Mouse (Mus musculus): ENCODE results near the gene Grb10. TPM values are rescaled to one million over a fixed set of nuclear protein-coding genes. Genes with fewer than 3 reads are reported as not detected.

The Grb10 gene
- polyA plus RNA-seq, 1 experiment from 2014 or later: 52.8 TPM

DNA sequence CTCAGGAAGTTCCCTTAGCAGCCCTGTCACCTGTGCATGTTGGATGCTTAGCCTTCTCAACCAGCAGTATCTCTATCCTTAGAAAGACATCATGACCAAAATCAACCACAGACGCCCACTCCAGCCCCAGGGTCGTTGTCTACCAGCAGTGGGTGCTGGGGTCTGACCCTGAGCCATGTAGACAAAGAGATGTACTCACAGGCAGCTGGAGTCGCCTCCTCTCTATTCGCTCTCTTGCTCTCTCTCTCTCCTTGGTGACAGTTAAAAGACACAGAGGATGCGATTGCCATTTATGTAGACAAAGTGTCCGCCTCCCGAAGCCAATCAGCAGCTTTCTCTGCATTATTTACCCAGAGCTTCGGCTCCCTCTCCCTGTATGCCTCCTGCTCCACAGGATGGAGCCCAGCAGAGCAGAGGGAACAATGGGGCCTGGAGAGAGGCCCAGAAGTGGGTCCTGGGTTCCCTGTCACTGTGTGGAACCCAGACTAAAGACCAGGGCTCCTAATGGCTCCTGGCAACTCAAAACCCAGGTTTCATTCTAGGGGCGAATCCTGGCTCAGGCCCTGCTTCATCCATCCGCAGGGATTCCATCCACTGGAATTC is 148.2 kb downstream of the Grb10 start:
- no peak for ATAC-seq
- DNase-seq (ENCODE audit: low read depth, low spot score): no peak
- in situ Hi-C loops (cut with MboI; ENCODE audit: low pct_unique_long_range_greater_than_20kb): no loop called here
- TF ChIP-seq CTCF (IDR thresholded peaks at IDR 0.05): no peak
- POLR2A ChIA-PET: no interaction called here
- no peaks in the 10 kb centered on the region for H3K27me3 ChIP-seq
- CTCF ChIA-PET: interaction anchor here (0.6 kb wide), 1 partner anchor 67 kb away, joined by 3 read pairs; no protein-coding TSS in a partner anchor

DNA sequence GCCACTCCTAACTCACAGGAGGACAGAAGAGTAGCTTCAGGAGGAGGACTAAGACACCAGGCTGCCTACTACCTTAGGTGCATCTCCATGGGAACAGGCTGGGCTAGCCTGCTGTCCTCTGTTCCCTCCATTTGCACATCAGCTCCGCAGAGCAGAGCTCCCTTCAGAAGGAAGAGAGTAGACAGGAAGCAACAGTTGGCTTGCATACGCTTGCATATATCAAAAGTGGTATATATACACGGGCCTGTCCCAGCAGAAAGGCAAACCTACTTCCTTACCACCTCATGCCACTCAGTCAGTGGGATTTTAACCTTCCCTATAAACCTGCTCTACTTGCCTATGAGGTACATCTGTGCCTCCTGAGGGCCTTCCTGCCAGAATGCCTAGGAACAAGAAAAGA is 149.8 kb downstream of the Grb10 start:
- in situ Hi-C loops (cut with MboI; ENCODE audit: low pct_unique_long_range_greater_than_20kb): no loop called here
- DNase-seq (ENCODE audit: low read depth, low spot score): no peak
- ChIA-PET CTCF (interaction anchor here (0.7 kb wide), 1 partner anchor 19 kb away, joined by 3 read pairs; no protein-coding TSS in a partner anchor), POLR2A (no interaction called here)
- ATAC-seq: no peak
- no peak for TF ChIP-seq CTCF (IDR thresholded peaks at IDR 0.05)
- no peaks in the 10 kb centered on the region for H3K27me3 ChIP-seq

- ChIA-PET CTCF (interaction anchor here (0.7 kb wide), 1 partner anchor 8 kb away, joined by 3 read pairs; no protein-coding TSS in a partner anchor), POLR2A (no interaction called here)
- DNase-seq (ENCODE audit: low read depth, low spot score) (no peak), ATAC-seq (no peak)
- no peaks in the 10 kb centered on the region for H3K27me3 ChIP-seq
- in situ Hi-C loops (cut with MboI; ENCODE audit: low pct_unique_long_range_greater_than_20kb): no loop called here
- no peak for TF ChIP-seq CTCF (IDR thresholded peaks at IDR 0.05)
Measured at GRCm38 (mm10) chr11:11888051-11888450, 150.4 kb downstream of the Grb10 start.

GRCm38 (mm10) chr11:11886403-11886998 is 152.0 kb downstream of the Grb10 start:
- H3K27me3 ChIP-seq: no peaks in the 10 kb centered on the region
- DNase-seq (ENCODE audit: low read depth, low spot score) (no peak), ATAC-seq (no peak)
- no peak for TF ChIP-seq CTCF (IDR thresholded peaks at IDR 0.05)
- in situ Hi-C loops (cut with MboI; ENCODE audit: low pct_unique_long_range_greater_than_20kb): no loop called here
- POLR2A ChIA-PET: no interaction called here
- CTCF ChIA-PET: interaction anchor here (1.4 kb wide), 1 partner anchor 40 kb away, joined by 3 read pairs; no protein-coding TSS in a partner anchor

GRCm38 (mm10) chr11:11885921-11886320 is 152.6 kb downstream of the Grb10 start:
- no peaks in the 10 kb centered on the region for H3K27me3 ChIP-seq
- in situ Hi-C loops (cut with MboI; ENCODE audit: low pct_unique_long_range_greater_than_20kb): no loop called here
- ChIA-PET POLR2A (no interaction called here), CTCF (interaction anchor here (1.4 kb wide), 1 partner anchor 41 kb away, joined by 3 read pairs; no protein-coding TSS in a partner anchor)
- no peak for DNase-seq (ENCODE audit: low read depth, low spot score)
- TF ChIP-seq CTCF (IDR thresholded peaks at IDR 0.05): no peak
- ATAC-seq: no peak

GRCm38 (mm10) chr11:11885246-11885643 is 153.2 kb downstream of the Grb10 start:
- POLR2A ChIA-PET: no interaction called here
- no peaks in the 10 kb centered on the region for H3K27me3 ChIP-seq
- ATAC-seq (no peak), DNase-seq (ENCODE audit: low read depth, low spot score) (no peak)
- no peak for TF ChIP-seq CTCF (IDR thresholded peaks at IDR 0.05)
- in situ Hi-C loops (cut with MboI; ENCODE audit: low pct_unique_long_range_greater_than_20kb): no loop called here
- CTCF ChIA-PET: no interaction called here

DNA sequence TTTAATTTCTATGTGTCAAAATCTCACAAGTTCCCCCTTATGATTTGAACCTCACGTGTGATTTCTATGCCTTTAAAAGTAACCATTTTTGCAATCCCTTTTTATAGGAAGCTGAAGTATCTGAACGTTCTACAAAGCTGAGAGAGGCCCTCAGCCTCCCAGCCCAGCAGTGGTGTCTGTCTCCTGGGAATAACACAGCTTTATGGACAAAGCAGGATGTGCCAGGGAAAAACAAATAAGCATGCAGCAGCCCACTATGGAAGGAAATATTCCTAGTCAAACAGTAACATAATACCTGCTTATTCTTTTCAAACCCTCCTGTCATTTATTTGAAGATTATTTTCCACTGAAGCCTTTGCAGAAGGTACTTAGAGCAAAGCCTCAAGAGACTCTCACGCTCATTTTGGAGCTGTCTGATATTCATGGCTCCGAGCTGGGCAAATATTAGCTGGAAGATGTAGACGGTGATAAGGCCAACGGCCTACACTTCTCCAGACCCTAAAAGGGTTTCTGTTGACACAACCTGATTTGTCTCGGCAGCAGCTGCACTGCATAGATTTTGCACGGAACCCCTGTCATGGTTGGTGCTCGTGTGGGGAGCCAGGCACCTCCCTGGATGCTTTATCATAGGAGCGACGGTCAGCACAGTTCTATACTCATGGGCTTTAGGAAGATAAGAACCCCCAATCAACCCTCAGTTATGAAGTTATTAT is 153.8 kb downstream of the Grb10 start:
- POLR2A ChIA-PET: no interaction called here
- in situ Hi-C loops (cut with MboI; ENCODE audit: low pct_unique_long_range_greater_than_20kb): no loop called here
- no peak for ATAC-seq
- no peaks in the 10 kb centered on the region for H3K27me3 ChIP-seq
- TF ChIP-seq CTCF (IDR thresholded peaks at IDR 0.05): no peak
- CTCF ChIA-PET: interaction anchor here (1.2 kb wide), 1 partner anchor 39 kb away, joined by 3 read pairs; no protein-coding TSS in a partner anchor
- no peak for DNase-seq (ENCODE audit: low read depth, low spot score)

GRCm38 (mm10) chr11:11881783-11882155 is 156.7 kb downstream of the Grb10 start:
- TF ChIP-seq CTCF (IDR thresholded peaks at IDR 0.05): no peak
- H3K27me3 ChIP-seq: no peaks in the 10 kb centered on the region
- POLR2A ChIA-PET: no interaction called here
- CTCF ChIA-PET: interaction anchor here (0.7 to 1.5 kb wide), 3 partner anchors 9 to 61 kb away, joined by 3 read pairs; no protein-coding TSS in a partner anchor
- no peak for DNase-seq (ENCODE audit: low read depth, low spot score)
- no peak for ATAC-seq
- in situ Hi-C loops (cut with MboI; ENCODE audit: low pct_unique_long_range_greater_than_20kb): no loop called here

DNA sequence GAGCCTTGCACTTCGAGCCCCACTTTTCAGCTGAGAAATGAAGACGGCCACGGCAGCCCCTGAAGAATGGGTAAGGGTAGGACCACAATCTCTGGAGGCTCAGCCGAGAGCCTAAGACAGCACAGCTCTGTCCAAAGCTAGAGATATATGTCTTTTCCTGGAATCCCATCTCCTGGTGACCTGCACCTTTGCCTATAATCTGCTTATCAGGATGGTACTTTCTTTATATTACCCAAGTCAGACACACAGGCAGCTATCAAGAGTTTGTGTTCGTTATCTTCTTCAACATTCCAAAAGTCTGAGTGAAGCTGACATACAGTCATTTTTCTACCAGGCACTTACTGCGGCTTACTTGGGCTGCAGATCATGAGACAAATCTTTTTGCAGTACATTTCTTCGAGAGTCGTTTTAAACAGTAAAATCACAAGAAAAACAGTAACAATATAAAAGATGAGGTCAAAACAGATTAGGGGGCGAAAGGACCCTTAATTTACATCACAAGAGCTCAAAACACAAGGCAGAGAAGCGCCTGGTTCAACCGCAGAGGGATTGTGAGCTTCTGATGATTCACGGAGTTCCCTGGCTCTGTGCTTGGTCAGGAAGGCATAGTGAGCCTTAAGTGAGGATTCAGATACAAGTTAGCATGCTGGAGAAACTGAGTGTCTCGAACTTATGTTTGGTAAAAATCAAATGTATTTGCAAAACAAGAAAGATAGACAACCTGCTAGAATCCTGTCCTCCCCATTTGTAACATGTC is 157.3 kb downstream of the Grb10 start:
- TF ChIP-seq CTCF (IDR thresholded peaks at IDR 0.05): no peak

More for the DNA sequence above, 157.3 kb downstream of the Grb10 start:
- CTCF ChIA-PET: interaction anchor here (0.7 to 1.5 kb wide), 3 partner anchors 9 to 61 kb away, joined by 3 read pairs; no protein-coding TSS in a partner anchor
- POLR2A ChIA-PET: no interaction called here
- no peak for DNase-seq (ENCODE audit: low read depth, low spot score)
- no peak for ATAC-seq
- H3K27me3 ChIP-seq: no peaks in the 10 kb centered on the region
- in situ Hi-C loops (cut with MboI; ENCODE audit: low pct_unique_long_range_greater_than_20kb): no loop called here

Other genes starting within 250 kb of the Grb10 start
- gene Fignl1, start 229.7 kb downstream of the Grb10 start, polyA plus RNA-seq (2021): 13.4 TPM
- 0.08 TPM for gene Ddc, start 140.5 kb downstream of the Grb10 start, polyA plus RNA-seq (2021)

Data from Patski (cell line).